Mouse (Mus musculus) layer of hippocampus, adult 11-12 months (tissue): ENCODE results near the gene Hectd4.

Experiments used
- DNase-seq: peaks from one replicate; pipeline ENCODE4 v3.0.0; 2022; ENCODE audit warnings: low spot score

The Hectd4 gene

DNA sequence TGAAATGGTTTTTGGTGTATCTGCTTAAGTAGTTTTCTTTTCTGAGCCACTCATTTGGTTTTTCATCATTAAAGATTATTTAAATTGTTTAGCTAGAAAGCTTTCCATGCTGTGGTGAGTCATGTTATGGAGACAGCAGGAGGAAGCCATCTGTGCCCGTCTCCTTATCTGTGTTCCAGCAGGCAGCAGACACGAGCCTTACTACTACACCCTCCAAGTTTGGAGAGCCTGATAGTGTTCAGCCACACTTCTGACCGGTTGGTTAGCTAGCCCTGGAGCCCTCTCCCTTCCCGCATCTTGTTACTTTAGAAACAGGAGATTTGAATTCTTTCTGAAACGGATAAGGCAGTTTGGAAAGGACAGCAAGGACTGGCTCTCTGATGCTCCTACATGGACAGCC, 16.2 kb downstream of the Hectd4 start:
- DNase-seq: peak; percentile 62

DNA sequence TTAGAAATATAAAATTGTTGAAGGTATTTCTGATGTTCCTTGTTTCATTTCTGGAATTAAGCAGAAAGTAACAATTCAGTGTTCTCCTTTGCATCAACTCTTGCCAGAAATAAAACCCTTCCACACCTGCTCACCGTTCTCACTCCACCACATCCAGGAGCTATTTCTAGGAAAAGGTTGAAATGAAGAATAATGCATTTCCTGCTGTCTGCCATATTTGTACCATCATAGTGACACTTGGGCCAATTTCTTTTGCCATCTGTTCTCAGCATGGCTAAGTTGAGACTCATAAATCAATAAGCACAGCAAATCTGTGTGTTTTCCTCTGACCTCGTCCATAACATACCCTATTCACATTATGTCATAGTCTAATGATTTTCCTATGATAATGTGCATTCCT, 18.2 kb downstream of the Hectd4 start:
- DNase-seq: no peak

DNA sequence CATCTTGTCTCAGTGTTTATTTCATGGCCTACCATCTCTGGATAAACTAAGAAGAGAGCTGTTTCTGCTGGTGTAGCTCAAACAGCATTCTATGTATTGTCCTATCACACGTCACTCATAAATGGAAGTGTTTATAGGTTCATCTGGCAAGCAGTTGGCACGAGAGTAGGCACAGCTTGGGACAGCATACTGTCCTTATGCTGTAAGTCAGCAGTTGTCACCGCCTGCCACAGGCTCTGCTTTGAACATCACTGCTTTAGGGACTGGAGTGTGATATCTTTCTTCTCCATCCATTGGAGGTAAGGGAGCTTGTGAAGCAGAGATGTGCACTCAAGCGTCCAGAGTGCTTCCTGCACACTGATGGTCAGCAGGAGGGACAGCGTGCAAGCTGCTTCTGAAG, 19.8 kb downstream of the Hectd4 start:
- peak; percentile 67 for DNase-seq

- DNase-seq: no peak
Measured at GRCm38 (mm10) chr5:121241182-121241581, 21.2 kb downstream of the Hectd4 start.

- no peak for DNase-seq
Measured at GRCm38 (mm10) chr5:121242261-121242660, 22.2 kb downstream of the Hectd4 start.

DNA sequence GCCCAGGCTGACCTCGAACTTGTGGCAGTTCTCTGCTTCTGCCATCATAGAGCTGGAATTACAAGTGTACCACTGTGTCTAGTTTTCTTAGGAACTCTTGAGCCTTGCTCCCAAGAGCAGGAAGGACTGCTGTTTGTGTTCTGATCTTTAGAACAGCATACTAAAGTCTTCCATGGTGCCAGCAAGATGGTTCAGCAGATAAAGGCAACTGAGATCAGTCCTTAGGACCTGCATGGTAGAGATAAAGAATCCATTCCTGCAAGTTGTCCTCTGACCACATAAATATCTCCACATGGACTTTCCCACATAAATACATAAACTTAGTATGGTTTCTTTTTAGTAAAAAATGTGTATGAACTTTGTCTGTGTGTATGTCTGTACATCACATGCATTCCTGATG, 22.7 kb downstream of the Hectd4 start:
- DNase-seq: no peak

GRCm38 (mm10) chr5:121243676-121244364, 23.8 kb downstream of the Hectd4 start:
- no peak for DNase-seq

DNA sequence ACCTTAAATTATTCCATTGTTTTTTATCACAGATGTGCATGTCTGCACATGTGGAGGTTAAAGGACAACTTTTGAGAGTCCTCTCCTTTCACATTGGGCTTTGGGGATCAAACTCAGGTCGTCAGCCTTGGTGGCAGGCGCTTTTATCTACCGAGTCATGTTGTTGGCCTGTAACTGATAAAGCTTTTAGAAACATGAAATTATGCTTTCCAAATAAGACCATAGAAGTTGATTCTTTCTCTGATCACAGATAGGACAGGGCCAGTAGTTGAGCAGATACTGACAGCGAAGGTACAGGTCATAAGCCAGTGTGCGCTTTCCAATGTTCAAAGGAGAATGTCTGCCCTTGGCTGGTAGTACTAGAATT, 24.3 kb downstream of the Hectd4 start:
- DNase-seq: no peak

DNA sequence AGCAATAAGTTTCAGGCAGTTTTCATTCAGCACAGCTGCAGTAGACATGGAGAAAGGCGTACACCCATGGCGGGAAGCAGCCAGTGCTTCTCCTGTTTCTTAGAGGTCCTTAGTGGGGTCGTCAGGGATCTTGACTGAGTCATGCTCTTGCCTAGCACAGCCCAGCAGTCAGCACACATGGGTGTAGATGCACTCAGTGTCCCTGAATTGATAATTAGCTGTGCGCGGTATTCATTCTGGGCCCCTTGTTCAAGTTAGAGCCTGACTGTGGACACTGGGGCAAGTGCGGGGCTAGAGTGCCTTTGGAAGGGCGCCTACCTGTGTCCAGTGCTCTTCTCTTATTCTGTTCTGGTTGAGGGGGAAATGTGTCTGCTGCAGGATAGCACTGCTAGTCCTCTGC, 25.2 kb downstream of the Hectd4 start:
- DNase-seq: no peak

DNA sequence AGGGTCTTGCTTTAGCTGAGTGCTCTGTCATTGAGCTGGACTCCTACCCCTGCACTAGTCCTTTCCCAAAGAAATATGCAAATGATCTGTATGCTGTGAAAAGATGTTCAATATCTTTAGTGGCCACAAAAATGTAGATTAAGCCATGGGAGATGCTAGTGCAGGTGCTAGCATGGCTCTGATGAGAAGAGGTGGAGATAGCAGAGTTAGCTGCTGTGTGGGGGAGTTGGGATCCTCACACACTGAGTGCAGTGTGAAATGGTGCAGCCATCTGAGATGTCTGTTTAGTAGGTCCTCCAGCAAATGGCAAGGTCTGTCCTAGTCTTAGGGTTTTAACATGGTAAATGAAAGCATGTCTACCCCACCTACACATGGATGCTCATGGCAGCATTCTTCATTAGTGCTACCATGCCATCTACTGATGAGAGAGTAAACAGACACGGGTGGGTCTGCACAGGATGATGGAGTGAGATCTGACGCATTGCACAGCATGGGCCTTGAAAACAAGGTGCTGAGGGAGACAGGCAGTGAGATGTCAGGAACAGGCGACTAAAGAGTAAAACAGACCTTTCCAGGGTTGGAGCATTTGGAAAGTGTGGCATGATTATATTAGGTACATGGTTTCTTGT, 28.9 kb downstream of the Hectd4 start:
- no peak for DNase-seq

DNA sequence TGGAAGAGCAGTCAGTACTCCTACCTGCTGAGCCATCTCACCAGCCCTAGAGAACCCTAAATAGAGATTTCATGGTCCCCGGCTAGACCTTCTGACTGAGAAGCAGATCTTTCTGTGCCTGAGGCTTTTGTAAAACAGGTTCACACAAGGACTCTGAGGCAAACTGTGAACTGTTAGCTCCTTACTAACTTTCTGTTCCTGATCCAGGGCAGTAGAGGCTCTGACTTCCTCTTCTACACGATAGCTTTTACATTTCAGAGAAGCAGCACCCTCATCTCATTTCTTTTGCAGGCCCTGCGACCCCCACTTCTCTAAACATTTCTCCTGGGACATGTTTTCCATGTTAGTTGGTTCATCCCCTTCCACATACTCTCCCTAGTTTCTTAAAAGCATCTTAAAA, 29.7 kb downstream of the Hectd4 start:
- DNase-seq: no peak

GRCm38 (mm10) chr5:121251813-121252212, 31.8 kb downstream of the Hectd4 start:
- DNase-seq: no peak

DNA sequence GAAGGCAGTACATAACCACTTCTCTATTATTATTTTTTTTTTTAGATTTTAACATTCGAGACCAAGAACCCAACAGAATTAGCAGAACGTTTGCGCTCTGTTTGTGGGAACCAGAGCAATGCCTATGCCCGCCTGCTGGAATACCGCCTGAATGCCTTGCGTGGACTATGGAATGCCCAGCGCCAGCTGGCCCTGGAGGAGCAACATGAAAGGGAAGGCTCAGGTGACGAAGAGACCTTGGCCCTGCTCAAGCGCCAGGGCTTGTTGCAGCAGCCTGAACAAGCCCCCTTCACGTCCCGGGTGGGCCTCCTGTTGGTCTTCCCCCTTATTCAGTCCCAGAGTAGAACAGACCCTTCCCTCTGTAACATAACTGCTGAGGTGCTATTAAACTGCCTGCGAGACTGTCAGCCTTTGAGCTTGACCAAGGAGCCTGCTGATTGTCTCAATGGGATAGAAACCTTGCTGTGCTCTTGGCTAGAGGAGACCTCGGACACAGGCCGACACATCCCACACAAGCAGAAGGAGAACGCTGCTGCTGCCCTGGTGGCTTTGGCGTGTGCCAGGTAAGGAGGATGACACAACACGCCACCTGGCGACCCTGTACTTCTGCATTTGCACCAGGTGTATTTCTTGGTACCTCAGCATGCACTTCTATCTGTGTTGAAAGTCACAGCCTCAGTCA, 33.9 kb downstream of the Hectd4 start:
- DNase-seq: no peak

GRCm38 (mm10) chr5:121254977-121255376, 35.0 kb downstream of the Hectd4 start:
- no peak for DNase-seq

DNA sequence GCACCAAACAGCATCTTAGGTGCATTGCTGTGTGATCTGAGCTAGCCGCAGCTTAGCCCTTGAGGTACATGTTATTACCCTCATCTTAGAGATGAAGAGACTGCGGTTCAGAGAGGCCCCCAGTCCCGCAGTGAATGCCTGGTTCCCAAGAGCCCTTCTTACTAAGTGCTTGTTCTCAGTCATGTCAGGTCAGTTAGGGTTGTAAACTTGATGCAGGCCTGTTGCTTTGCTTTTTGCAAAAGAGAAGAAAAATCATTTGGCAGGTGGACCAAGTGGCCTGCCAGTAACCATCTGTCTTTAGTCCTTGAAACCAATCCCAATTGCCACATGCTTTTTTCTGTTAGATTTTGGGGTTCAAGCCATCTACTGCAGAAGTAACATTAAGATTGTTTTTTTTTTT, 41.8 kb downstream of the Hectd4 start:
- no peak for DNase-seq

DNA sequence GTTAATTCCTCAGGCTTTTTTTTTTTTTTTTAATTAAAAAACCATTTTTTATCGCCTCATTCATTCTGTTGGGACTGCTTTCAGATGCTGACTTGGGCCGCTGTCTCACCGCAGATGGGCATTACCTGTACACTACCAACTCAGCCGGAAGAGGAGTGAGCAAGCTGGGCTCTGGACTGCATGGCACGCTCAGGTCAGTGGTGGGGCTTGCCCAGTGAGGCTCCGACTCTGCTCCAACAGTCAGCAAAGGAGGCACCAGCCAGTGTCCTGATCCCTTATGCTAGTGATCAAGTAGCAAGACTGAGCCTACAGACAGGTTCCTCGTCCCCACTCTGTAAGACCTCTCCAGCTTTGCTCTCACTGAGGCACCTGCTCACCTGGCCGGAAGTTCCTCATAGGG, 42.4 kb downstream of the Hectd4 start:
- no peak for DNase-seq

- DNase-seq: no peak
Measured at GRCm38 (mm10) chr5:121264593-121264992, 44.6 kb downstream of the Hectd4 start.

- DNase-seq: peak; percentile 71
Measured at GRCm38 (mm10) chr5:121266741-121267382, 46.8 kb downstream of the Hectd4 start.

- no peak for DNase-seq
Measured at GRCm38 (mm10) chr5:121271046-121271445, 51.0 kb downstream of the Hectd4 start.

- no peak for DNase-seq
Measured at GRCm38 (mm10) chr5:121276808-121277207, 56.8 kb downstream of the Hectd4 start.

DNA sequence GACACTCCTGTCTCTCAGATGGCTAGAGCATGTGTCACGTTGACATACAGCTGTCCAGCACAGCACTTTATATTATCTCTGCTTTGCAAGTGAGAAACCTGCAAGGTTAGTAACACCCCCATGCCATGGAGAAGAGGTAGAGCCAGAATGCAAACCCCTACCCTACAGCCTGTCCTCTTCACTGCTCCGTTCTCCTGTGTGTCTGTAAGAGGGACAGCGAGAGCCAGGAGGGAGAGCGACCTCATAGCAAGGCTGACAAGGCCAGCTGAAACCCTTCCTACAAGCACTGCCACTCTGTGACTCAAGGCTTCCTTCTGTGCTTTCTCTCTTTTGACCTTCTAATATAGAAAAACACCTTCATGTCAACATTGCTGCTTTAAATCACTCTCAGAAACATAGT, 60.4 kb downstream of the Hectd4 start:
- no peak for DNase-seq

GRCm38 (mm10) chr5:121283051-121283450, 63.0 kb downstream of the Hectd4 start:
- no peak for DNase-seq

DNA sequence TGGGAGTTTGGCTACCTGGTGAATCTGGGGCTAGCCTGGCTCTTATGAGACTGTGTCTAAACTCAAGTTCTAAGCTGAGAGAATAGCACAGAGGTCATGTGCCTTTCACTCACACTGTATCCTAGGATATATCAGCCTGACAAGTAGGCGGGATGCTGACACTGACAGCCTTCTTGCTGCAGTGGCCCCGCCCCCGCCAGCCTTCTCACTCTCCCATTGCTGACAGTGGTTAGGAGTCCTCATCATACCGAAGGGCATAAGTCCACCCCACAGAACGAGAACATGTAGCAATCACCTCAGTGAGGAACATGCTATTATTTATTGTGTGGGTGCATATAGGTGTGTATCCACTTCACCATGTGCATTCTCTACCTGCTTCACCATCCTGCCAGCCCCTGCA, 64.8 kb downstream of the Hectd4 start:
- DNase-seq: no peak
